Mouse (Mus musculus) B cell, adult 2 months (primary cell): Measurements from ENCODE around the gene Bag5.
"Not testable (repeated sequence)": the region's sequence is repeated elsewhere in the genome, so short reads cannot be mapped to it uniquely, and the experiment has no call there.

ENCODE experiments used
- DNase-seq, 2 experiments: peaks; one replicate each; pipeline ENCODE4 v3.0.0; 2022

Bag5 gene

DNA sequence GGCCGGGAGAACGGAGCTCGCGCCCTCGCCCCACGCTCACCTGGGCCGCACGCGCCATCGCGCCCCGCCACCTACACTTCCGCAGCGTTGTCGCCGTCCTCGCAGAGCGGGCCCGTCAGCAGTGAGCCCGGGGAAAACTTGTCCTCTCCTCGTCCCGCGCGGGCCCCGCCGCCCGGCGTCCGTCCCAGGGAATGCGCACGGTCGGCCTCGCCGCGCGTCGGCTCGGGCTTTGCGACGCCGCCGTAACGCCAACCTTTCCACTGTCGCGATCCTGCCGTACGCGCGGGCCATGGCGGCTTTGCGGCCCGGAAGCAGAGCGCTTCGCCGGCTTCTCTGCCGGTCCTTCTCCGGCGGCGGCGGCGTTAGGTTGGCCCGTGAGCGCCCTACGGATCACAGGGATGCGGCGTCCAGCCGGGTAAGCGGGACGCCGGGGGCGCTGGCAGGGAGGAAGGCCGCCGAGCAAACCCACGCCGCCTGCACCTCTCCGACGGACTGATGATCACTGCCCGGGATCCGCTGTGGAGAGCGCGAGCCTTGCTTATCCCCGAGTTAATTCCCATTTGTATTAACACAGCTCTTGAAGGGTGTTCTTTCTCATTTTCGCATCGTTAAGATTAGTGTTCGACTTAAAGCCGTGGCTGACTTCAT, at the start of gene Bag5, which contains the start of gene Apopt1:
TSS of gene Bag5 (minus strand) at position 254 of the 648 bp plus-strand sequence.
TSS of gene Apopt1 (plus strand) at position 258 of the 648 bp plus-strand sequence.
- peak; percentile 90 to 91 for DNase-seq

DNA sequence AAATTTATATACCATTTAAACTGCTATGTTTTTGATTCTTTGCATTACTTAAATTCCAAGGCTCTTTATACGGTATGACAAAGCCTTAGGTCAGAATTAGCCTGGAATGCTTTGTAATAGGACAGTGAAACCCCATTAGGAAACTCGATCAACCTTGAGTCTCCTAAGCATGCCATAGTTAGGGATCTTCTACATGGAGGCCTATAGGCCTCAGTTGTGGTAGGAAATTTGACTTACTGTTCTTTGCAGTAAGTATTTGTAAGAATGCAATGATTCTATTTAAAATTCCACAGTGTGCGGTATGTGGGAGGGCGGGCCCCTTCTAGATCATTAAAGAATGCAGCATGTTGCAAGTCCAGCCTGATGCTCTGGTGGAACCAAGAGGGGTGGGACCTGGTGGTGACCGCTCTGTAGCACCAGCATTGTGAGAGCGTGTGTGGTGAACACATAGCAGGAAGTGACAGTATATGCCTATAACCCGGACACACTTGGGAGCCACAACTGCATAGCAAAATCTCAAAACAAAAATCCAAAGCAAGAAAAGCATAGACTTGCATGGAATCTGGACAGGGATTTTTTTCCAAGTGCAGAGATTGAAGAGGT, 47.4 kb upstream of the Bag5 start:
- DNase-seq, result no peak

DNA sequence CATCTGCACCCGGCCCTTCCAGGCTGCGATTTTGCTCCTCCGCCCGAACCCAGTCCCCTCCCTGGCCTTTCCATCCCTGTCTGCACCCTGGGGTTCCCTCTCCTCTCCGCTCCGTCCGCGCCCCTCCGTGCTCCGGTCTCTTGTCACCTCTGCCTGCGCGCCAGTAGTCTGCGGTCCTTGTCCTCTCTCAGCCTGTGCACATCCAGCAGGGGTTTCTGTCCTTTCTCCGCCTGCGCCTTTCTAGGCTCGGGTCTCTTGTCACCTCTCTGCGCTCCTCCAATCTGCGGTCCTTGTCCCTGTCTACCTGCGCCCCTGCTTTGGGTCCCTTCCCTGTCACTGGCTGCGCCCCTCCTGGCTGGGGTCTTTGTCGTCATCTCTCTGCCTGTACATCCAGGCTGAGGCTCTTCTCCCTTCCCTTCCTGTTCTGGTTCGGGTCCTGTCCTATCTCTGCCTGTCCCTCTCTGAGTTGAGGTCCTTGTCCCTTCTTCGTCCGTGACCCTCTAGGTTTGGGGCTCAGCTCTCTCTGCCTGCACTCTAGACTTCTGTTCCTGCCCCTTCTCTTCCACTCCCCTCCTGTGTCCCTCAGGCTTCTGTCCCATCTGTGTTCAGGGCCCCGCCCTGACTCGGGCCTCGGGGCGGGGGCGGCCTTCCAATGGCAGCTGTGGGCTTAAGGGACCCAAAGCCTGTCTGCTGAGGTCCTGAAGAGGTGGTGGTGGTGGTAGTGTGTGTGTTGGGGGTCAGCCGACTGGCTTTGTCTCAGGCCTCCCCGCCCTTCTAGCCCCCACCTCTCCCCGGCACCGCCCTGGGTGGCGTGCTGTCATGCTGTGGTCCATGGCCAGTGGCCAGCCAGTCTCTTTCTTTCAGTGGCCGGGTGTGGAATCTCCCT, 46.4 kb upstream of the Bag5 start:
- peak in 1 of 2 experiments; percentile 17 for DNase-seq

DNA sequence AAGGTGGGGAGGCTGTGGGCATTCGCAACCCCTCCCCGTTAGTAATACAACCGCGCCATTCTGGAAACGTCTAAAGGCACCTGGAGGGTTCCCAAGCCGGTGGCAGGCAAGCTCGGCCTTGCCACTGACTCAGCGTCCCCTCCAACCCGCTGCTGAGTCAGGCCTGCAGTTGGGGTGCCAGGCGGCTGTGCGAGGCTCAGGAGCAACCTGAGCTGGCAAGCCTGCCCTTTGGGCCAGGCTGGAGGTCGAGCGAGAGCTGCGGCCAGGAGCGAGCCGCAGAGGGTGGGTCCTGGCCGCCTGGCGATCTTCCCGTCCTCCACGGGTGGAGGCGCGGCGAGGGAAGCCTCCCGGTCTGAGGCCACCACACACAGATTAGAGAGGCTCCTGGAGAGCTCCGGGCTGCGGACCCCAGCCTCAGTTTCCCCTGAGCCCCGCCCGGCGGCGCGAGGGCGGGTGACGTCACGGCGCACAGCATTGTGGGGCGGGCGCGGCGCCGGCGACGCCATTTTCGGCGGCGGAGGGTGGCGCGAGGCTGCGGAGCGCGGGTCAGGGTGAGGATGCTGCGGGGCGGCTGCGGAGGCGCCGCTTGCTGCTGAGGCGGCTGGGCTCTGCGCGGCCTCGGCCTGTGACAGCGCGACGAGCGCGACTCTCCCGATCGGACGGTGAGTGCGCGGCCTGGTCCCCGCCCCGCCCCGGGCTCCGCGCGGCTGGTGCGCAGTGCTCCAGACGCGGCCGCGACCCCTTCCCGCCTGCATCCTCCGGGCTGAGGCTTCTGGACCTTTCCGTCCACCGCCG, 45.5 kb upstream of the Bag5 start, which contains the start of gene Klc1:
TSS of gene Klc1 (plus strand) at position 469 of the 795 bp plus-strand sequence.
- DNase-seq, result peak; percentile 83 to 87

DNA sequence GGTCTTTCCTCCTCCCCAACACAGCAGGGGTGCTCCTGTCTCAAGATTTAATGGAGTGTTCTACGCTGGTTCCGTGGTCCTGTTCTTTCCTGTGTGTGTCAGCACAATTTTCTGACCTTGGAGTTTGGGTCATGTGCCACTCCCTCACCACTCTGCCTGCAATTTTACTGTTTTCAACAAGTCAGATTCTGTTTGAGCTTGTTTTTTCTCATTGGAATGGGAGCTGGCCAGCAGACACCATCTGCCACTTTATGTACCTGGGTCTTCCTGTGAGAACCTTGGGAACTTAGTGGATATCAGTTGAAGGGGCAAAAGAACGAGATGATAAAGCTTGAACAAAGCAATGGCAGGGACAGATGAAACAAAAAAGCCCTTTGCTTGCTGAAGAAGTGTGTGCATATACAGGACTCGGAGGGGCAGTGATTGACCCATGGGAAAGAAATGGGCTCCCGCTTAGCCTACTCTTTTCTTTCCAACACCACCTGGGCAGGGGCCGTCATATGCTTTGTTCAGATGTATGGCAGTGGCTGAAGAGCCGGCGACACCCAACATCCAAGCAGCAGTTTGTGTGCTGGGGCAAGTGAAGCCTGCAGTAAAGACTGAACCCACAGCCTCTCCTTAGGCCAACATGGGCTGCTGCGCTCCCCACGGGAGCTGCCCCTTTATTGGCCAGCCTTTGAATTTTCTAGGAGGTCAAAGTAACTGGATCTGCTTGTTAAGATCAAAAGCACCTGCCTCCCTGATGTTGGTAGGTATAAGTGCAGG, 44.7 kb upstream of the Bag5 start:
- no peak for DNase-seq

DNA sequence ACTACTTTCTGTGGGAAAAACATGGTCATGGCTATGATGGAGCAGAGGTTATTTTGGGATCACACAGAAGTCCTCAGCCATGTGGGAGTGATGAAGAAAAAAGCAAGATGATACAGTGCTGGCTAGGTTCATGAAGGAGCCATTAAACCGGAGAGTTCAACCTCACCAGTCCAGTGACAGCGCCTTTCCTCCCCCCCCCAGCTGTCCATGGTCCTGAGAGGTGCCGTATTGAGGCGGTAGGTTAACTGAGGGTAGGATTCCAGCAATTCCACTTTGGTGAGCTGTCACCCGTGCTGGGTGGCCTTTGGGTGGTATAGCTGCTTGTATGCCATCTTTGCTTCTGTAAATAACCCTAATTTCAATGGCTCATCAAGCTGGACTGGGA, 43.6 kb upstream of the Bag5 start:
- no peak for DNase-seq

DNA sequence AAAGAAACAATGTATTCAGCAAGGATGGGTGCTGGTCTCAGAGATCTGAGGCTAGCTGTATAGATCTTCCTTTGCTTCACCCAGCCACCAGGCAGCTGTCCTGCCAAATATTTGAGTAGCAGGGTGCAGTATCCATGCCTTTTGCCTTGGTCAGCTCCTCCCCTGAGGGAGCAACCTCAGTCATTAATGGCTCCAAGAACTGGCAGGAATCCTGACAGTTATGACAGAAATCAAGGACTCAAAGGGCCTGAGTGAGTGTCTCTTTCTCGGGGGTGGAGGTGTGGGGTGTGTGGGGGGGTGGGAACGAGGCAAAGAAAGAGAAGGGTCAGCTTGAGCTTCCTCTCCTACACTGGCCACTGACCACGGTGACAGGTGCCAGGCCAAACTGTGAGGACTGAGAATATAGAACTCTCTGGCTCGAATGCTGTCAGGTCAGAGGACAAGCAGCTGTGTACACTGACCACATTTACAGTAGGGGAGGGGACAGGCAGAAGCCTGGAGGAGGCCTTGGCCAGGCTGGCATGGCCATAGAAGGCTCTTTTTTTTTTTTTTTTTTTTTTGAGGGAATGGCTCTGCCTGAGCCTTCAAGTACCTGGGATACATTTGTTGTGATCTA, 43.1 kb upstream of the Bag5 start:
- no peak for DNase-seq

DNA sequence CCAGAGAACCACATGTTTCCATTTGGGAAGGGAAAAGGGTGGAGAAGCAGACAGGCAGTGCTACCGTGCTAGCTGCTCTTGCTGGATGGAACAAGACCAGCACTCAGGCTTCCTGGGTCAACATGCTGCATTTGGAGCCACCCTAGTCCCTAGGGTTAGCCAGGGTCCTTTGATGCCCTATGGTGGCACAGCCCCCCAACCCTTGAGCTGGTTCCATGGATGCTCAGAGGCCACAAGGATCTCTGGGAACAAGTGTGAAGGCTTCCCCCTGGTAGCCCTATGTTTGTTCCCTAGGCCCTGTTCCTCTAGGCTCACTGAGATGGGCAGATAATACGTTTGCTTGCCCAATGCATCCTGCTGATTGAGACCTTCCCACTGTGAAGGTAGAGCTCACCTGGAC, 42.2 kb upstream of the Bag5 start:
- DNase-seq, result no peak

DNA sequence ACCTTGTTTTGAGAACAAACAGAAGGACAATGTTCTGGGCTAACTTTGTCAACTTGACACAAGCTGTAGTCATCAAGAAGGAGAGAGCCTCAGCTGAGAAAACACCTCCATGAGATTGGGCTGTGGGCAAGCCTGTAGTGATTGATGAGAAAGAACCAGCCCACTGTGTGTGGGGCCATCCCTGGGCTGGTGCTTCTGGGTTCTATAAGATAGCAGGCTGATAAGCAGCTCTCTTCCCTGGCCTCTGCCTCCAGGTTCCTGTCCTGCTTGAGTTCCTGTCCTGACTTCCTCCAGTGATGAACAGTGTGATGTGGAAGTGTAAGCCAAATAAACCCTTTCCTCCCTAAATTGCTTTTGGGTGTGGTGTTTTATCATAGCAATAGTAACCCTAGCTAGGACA, 41.7 kb upstream of the Bag5 start:
- no peak for DNase-seq

DNA sequence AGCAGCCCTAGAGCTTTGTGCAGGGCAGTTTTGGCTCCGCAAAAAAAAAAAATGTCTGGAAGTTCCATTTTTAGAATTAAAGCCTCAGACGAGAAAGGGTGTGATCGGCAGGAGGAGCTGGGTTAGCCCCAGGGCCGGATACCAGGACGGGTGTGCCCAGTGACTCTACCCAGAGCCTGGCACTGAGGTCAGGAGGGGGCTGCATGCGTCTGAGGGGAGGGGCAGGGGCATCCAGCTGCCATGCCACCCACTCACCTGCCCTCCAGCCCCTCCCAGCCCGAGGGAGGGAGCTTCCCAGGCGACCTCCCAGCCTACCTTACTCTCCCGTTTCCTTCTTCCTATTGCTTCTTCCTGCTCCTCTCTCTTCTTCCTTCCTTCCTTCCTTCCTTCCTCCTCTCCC, 40.3 kb upstream of the Bag5 start:
- DNase-seq, result no peak

DNA sequence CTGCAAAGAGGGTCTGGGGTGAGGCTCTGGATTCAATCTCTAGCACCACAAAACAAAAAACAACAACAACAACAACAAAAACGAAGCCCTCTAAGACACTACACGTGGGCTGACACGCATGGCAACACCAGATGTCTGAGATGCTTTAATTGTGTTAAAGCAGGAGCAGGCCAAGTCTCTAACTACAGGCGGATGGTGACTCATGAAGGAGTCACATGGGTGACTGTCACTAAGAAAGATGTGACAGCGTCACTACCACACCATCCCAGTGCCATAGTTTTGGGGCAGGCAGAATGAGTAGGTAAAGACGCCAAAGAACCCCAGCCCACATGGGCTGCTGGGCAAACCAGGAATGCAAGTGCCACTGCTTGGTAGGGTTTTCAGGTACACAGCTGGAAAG, 39.4 kb upstream of the Bag5 start:
- no peak for DNase-seq

DNA sequence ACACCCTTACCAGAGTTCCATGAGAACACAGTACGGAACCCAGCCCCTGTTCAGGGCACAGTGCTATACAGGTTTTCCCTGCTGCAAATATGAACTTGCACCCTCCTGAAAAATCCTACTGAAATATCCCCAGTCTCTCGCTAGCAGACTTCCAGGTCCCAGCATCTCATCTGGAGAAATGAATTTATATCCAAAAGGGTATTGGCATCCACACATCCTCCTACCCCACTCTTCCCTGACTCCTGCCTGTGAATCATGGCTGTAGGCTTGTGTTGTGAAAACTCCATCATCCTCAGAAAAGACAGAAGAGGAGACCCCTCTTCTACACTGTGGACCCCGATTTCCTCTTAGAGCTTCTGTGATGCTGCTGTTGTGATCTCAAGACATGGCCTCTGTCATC, 37.7 kb upstream of the Bag5 start:
- DNase-seq, result no peak

DNA sequence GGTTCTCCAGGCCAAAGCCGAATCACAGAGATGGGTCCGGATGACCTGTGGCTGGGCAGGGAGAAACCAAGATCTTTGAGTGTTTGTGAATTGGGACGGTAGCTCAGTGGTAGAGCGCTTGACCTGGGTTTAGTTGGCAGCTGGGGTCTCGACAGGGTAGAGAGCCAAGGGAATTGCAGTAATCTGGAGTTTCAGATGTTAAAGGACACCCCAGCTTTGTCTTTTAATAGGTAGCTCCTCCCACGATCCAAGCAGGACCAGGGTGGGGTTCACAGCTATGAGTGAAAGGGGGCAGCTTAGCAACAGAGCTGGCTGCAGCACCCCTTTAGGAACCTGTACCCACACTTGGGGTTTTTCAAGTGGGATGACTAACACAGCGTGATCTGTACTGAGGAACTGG, 34.4 kb upstream of the Bag5 start:
- DNase-seq, result no peak

DNA sequence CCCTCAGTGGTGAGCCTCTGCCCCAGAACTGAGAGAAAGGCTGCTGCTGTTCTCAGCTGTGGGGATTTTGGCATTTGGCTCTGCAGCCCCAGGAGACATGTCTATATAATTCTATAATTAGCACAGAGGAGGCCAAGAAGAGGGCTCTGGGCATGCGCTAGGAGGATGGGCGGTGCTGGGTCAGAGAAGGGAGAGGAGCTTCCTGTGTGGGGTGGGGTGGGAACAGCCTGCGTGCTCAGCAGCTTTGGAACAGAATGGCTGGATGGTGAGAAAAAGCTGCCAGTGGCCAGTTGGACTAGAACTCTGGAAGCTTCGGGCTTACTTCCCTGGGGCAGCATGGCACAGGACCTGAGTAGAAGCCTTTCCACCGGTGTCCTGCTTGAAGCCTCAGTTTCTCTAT, 33.0 kb upstream of the Bag5 start:
- DNase-seq, result peak; percentile 49 to 51

DNA sequence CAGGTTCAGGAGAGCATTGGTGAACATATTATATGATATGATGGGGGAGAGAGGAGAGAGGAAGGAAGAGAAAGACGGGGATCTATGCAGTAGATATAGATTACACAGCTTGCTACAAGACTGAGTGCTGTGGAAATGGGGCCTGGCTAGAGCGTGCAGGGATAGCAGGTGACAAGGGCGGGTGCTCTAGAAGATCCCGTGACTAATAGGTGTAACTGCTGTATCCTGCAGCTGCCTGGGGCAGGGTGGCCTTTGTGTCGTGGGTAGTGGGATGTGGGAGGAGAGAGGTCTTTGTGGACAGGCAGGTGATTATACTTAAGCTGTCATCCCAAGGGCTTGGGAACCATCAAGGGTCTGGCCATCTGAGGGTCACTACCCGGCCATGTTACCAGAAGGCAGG, 32.2 kb upstream of the Bag5 start:
- no peak for DNase-seq

DNA sequence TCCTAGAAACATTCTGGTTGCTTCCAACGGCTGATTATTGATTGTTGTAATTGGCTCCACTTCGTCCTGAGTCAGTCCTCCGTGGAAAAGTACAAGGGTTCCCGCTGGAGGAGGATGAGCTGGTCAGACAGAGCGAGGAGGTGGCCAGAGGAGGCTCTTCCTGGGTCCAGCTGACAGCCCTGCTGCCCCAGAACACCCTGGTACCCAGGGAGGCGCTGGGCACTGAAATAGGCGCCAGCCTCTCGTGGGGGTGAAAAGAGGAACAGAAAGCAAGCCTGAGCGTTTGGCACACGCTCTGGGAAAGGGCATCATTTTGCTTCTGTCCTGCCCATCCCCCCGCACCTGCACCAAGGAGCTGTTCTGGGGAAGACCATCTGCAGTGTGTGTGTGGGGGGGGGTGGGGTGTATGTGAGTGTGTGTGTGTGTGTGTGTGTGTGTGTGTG, 30.9 kb upstream of the Bag5 start:
- DNase-seq, result peak; percentile 79 to 84

DNA sequence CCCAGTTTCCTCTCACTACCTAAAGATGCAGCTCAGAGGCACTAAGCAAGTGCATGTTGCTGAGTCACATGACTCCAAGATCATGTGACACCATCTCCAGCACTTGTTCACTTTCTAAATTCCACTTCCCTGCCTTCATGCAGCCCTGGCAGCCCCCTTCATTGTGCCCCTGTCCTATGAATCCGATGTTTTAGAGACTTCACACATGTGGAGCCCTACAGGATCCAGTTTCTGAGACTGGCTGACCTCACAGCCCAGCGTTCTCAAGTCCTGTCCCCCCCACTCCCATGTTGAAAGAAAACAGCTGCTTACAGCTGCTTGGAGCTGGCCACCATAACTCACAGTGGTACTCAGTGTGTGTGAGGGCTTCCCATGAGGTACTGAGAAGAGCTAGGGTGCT, 30.4 kb upstream of the Bag5 start:
- DNase-seq, result no peak

DNA sequence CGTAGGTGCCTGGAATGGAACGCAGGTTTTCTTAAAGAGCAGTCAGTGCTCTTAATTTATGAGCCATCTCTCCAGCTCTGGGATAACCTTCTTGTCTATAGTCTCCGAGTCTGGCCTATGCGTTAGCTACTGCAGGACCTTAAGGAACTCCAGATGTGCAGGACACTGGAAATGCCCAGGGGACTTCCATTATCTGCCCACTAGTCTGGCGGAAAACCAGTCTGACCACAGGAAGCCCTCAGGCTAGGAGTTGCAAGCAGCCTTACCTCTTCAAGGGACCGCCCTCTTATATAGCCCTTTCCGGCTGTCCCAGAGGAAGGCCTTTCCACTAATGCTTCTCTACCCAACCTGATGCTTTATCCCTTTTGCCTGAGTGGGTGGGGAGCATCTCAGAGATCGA, 28.3 kb upstream of the Bag5 start:
- no peak for DNase-seq

DNA sequence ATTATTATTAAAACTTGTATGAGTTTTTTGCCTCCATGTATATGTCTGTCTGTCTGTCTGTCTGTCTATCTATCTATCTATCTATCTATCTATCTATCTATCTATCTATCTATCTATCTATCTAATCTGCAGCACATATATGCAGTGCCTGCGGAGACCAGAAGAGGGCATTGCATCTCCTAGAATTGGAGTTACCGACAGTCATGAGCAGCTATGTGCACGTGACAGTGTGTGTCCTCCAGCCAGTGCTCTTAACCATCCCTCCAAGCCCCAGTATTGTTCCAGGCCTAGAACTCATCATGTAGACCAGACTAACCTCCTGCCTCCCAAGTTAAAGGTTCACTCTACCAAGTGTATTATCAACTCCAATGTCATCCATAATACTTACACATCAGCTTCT, 25.7 kb upstream of the Bag5 start:
- DNase-seq, result peak; percentile 74 to 77

DNA sequence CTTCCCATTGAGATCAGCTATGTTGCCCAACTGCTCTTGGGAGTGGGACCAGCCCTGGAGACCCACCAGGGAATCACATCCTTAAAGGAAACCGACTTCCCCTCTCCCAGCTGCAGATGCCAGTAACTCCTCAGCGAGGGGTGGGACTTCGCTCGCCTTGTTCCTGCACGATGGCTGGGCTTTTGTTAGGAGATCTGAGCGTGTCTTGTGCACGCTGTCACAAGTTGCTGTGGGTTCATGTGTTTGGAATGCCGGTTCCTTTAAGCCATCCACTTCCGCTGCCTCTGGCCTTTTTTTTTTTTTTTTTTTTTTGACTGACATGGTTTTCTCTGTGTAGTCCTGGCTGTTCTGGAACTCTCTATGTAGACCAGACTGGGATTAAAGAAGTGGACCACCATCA, 24.3 kb upstream of the Bag5 start:
- DNase-seq, result no peak

DNA sequence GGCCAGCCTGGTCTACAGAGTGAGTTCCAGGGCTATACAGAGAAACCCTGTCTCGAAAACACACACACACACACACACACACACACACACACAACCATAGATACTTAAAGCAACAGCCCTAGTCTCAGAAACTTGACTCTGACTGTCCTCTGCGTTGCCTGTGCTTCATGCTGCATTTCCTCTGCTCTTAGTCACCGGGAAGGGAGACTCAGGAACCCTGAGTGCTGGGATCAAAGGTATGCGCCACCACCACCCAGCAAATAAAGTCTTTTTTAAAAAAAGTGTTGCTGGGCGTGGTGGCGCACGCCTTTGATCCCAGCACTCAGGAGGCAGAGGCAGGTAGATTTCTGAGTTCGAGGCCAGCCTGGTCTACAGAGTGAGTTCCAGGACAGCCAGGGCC, 23.6 kb upstream of the Bag5 start:
- DNase-seq, result not testable (repeated sequence)

DNA sequence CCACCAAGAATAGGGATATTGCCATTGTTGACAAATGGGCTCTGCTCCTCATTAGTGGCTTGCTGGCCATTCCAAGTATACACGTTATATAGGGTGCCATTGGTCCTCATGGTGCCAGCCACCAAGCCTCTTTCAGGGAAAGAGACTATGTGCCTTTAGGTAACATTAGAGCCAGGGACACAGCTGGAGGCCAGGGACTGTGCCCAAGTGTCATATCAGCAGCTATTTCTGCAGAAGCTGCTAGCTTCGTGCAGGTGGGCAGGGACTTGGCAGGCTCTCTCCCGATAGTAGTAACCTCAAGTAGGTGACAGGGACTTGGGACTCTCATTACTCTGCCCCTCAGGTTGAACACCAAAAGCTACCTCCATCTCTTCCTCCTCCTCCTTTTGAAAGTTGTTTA, 21.9 kb upstream of the Bag5 start:
- no peak for DNase-seq
